Mouse (Mus musculus) retina, postnatal 1 day (tissue): ENCODE measurements around the gene Treh.
A peak's percentile ranks its signal among the peaks of the same experiment; 100 is the strongest.

Source experiments
- DNase-seq: peaks from one replicate; pipeline ENCODE4 v3.0.0-alpha.2; 2012

Gene Treh

DNA sequence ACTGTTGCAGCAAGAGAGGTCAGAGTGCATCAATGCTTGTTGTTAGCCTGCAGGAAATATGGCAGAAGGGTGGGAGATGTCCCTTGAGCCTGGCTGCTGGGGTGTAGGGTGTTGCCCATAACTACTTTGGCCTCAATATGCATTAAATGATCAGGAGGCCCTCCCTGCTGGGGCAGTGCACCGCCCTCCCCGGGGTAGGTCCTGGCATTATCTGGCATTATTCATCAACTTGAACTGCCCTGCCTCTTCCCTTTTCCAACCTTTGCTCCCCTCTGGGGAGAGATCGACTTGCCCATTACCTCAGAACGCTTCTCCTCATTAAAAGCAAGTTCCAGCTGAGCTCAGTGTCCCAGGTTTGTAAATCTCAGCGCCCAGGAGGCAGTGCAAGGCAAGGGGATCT is 6.5 kb downstream of the Treh start:
- DNase-seq: no peak

DNA sequence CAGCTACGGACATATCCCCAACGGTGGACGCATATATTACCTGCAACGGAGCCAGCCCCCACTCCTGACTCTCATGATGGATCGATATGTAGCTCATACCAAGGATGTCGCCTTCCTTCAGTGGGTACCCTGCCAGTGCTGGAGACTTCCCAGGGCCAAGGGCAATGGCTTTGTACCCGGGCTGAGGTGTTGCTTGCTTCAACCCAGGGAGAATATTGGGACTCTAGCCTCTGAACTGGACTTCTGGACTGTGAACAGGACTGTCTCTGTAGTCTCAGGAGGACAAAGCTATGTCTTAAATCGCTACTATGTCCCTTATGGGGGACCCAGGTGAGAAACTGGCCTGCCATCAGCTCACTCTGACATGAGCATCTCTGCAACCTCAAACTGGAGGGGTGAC is 10.0 kb downstream of the Treh start:
- no peak for DNase-seq

DNA sequence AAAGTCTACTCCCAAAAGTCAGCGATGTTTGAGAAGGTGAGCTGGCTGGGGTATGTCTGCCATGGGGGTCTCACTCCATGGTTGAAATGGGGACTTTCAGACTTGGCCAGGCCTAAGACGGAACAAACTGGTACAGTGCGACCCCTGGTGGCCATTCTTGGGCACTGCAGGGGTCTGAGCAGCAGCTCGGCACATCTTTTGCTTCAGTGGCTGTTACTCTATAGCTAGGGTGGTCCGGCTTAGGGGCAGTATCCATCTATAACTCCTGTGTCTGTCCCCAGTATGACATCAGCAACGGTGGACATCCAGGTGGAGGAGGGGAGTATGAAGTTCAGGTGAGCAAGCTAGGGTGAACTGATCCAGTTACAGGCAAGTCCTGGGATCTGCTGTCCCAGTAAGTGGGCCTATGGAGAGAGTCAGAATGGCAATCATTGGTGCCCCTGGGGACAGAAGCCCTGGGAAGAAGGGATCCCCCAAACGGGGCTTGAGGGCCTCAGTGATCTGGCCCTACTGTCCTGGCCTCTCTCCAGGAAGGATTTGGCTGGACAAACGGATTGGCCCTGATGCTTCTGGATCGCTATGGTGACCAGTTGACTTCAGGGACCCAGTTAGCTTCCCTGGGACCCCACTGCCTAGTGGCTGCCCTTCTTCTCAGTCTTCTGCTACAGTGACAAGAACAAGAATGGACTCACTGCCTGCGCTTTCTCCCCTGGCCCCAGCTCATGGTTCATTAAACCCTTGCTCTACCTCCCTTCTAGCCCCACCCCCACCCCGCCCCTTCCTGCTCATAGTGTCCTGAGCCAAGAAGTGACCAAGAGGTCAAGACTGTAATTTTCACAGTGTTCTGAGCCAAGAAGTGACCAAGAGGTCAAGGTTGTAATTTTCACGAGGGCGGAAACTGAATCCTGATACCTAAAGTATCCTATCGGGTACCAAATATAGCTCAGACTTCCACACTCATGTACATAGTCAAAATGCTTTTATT is 12.6 kb downstream of the Treh start:
- DNase-seq: peak; percentile 80

DNA sequence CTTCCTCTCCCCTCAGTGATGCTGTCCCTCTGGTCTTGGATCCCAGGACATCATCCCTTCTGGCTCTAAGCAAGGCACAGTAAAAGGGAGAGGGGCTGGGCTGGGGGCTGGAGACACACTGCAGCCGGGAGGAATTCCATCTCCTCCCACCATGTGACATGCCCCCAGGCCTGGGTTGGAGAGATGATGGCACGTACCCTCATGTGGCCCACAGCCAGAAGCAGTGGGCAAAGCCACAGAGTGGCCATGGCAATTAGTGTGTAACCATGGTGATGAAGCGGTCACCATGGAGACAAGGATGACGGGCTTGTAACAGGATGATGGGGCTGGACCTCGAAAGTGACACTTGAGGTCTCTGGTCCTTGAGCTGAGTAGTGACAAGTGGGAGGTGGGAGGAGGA is 13.6 kb downstream of the Treh start:
- peak; percentile 77 for DNase-seq

DNA sequence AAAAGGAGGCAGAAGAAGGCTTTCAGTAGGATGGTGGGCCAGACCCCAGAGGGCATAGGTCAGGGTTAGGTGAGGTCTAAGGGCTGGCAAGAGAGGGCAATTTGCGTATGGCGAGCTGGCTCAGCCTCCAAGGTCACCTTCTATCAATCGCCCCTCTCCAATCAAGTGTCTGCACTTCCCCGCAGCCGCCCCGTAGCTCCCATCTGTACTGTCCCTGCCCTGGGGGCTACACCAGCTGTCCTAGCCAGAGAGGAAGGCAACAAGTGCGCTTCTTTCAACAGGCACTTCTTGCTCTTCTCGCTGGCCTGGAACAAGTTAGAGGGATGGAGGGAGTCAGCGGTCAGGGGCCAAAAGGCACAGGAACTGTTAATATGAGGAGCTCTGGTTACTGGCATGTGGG is 15.0 kb downstream of the Treh start:
- DNase-seq: peak; percentile 27

DNA sequence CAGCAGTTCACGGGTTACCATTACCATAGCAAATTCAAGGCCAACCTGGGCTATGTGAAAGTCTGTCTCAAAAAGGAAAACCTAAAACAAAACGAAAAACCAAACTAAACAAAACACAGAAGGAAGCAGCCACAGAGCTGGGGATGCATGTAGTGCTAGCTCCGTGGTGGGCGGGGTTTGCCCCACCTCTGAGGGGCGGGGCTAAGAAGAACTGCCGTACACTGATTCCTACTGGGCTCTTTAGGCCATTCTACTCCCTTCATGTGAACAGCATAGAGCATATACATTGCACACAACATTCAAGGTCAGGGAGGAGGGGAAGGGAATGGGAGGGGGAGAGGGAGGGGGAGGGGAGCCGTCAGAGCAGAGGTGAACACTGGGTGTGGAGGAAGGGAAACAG is 17.6 kb downstream of the Treh start:
- peak; percentile 14 for DNase-seq

- DNase-seq: no peak
Observed at GRCm38 (mm10) chr9:44691671-44692520, 18.9 kb downstream of the Treh start.

DNA sequence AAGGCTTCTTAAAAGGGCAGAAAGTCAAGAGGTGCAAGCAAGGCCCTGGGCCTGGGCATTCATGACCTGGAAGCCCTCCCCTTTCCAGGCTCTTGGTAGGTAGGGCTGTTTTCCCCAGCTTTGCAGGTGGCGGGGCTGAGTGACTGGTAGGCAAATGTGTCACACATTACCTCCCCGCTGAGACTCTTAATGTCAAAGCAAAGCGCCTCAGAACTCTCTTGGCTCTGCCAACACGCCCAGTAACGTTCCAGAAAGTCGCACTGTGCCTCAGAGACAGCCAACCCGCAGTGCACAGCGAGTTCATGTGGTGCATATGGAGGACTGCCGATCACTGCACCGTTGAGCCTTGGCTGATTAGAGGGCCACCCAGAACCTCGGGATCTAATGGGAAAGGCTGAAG is 20.0 kb downstream of the Treh start:
- DNase-seq: no peak

GRCm38 (mm10) chr9:44697866-44698265 is 24.8 kb downstream of the Treh start:
- DNase-seq: no peak

- no peak for DNase-seq
Observed at GRCm38 (mm10) chr9:44699196-44699595, 26.2 kb downstream of the Treh start.

GRCm38 (mm10) chr9:44699730-44700129 is 26.7 kb downstream of the Treh start:
- no peak for DNase-seq

DNA sequence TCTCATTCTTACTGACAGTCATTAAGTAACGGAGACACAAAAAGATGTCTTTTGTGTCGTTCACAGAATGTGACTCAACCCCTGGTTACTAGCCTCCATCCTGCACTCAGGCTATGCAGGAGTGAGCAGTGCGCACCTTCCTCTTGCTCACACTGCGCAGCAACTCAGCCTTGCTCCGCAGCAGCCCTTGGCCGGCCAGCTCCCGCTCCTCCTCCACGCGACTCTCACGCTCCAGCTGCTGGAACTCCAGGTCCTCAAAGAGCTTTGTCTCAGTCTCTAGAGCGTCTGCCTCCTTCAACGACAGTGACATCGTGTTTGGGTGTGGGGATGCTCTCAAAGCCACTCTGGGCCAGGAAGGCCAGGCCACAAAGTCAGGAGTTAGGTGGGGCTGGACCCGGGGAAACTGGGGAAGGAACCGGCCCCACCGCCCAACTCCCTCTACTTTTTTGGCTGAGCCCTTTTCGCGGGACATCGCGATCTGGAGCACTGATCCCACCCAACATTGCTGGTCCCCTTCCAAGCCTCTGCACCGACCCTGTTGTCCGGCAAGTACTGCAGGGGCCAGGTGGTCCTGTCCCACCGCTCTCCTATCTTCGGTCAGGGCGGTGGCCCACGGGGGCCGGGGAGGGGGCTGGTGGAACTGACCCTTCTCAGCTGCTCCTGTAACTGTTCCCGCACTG is 34.9 kb downstream of the Treh start:
- peak; percentile 33 for DNase-seq

GRCm38 (mm10) chr9:44708429-44708765 is 35.4 kb downstream of the Treh start:
- DNase-seq: peak; percentile 73

DNA sequence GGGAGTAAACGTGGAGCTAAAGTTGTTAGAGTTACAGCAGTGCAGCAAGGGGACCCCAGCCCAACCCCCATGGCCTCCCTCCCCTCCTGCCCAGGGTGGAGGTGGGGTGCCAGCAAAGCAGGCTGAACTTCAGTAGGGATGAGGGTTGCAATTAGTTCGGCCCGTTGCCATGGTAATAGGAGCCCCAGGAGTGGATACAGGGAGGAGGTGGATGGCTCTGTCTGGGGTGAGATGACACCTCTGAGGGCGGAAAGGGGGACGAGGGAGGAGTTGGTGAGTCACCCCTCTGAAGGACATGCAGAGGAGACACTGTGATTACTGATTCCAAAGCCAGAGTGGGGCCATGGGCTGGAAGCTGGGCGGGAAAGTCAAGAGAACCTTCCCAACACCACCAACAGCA is 35.9 kb downstream of the Treh start:
- peak; percentile 52 for DNase-seq

DNA sequence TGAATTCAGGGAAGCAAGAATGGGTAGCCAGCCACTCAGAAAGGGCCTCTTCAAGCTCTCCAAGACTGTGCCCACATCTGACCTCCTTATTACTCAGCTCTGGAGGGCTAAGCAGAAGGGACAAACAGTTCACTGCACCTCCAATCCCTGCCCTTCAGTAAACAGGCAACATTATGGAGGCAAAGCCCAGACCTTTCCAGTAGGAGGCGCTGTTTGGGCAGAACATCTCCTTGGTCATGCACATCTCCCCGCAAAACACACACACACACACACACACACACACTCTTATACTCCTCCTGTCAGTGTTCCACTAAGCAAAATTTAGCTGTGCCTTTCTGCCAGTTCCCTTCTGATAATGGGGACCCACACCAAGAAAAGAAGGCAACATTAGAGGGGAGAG is 36.6 kb downstream of the Treh start:
- peak; percentile 77 for DNase-seq

DNA sequence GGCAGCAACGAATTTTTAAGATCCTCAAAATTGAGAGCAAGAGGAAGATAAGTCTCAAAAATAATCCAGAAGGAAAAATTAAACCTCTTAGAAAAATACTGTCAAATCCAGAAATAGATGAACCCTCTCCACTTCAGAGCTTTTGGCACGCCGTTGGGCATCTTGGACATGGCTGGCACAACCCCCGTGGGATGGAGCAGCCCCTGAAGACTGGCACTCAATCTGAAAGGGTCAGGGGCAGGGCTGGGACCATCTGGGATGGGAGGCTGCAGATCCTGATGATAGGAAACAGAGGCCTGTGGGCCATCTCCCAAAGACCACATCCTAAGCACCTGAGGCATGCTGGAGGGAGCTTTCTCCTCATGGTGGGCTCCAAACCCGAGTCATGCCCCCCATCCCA is 37.2 kb downstream of the Treh start:
- DNase-seq: no peak

DNA sequence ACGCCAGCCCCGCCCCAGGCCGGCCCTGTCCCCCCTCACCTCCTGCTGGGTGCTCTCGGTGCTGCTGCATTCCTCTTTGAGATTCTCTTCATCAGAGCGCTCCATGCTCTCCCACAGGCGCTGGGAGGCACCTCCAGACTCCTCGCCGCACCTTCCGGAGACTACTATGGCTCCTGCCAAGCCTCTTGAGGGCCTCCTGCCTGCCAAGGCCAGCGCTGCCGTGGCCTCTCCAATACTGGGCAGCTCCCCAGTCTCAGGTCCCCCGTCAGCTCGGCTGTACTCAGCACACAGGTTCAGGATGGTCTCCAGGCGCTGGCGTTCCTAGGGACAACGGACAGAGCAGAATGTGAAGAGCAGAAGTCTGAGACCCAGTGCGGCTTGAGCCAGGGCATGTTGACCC is 38.6 kb downstream of the Treh start:
- DNase-seq: no peak

DNA sequence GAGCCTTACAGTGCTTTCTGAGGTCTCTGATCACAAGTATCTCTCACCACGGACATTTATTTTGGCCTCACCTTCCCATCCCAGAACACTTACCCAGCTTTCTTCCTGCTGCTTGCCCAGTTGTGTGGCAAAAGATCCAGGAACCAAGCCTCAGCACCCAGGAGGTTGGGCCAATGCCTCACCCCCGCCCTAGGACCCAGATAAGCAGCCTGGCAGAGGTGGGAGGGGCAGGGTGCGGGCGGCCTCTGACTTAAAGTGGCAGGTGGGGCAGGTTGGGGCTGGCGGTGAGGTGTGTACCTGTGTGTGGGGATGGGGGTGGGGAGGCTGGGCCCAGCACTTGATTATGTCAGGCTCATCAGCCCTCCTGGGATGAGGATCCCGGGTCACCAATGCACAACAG is 40.0 kb downstream of the Treh start:
- no peak for DNase-seq

GRCm38 (mm10) chr9:44713574-44713973 is 40.5 kb downstream of the Treh start:
- no peak for DNase-seq

GRCm38 (mm10) chr9:44715109-44715508 is 42.1 kb downstream of the Treh start:
- DNase-seq: no peak

- DNase-seq: no peak
Observed at GRCm38 (mm10) chr9:44715705-44716362, 42.8 kb downstream of the Treh start.

- DNase-seq: no peak
Observed at GRCm38 (mm10) chr9:44716997-44717821, 44.2 kb downstream of the Treh start.
